Mouse (Mus musculus) forebrain, embryonic 15.5 days (tissue): ENCODE data around the gene Kpna1. TPM values are rescaled to one million over a fixed set of nuclear protein-coding genes. Genes with fewer than 3 reads are reported as not detected.
"Not testable (repeated sequence)": the region's sequence is repeated elsewhere in the genome, so short reads cannot be mapped to it uniquely, and the experiment has no call there.

Source experiments
- ATAC-seq: fragments of 200-750 bp; cut with Nextera tagmentation; replicated peaks from 2 replicates; pipeline ENCODE4 v1.8.0; 2017; ENCODE audit warnings: mild to moderate bottlenecking, moderate TSS enrichment, moderate library complexity
- H3K27ac ChIP-seq: fragments of 300-500 bp; sonication (generic); replicated peaks from 2 replicates; pipeline ENCODE4 v1.5.1; 2015; ENCODE audit warnings: mild to moderate bottlenecking, inconsistent platforms
- H3K27me3 ChIP-seq: fragments of 300-500 bp; sonication (generic); 2 replicates; pipeline ENCODE4 v1.6.1; 2015; ENCODE audit warnings: inconsistent platforms
- H3K36me3 ChIP-seq: fragments of 300-500 bp; sonication (generic); 2 replicates; pipeline ENCODE4 v1.6.1; 2015; ENCODE audit warnings: mild to moderate bottlenecking, inconsistent platforms
- H3K4me1 ChIP-seq: fragments of 300-500 bp; sonication (generic); 2 replicates; pipeline ENCODE4 v1.6.1; 2015; ENCODE audit warnings: inconsistent platforms
- H3K4me2 ChIP-seq: fragments of 300-500 bp; sonication (generic); replicated peaks from 2 replicates; pipeline ENCODE4 v1.6.1; 2015; ENCODE audit warnings: mild to moderate bottlenecking, inconsistent platforms
- H3K4me3 ChIP-seq: fragments of 300-500 bp; sonication (generic); 2 replicates; pipeline ENCODE4 v1.5.1; 2015; ENCODE audit warnings: mild to moderate bottlenecking, inconsistent platforms
- H3K9ac ChIP-seq: fragments of 300-500 bp; sonication (generic); replicated peaks from 2 replicates; pipeline ENCODE4 v1.6.1; 2015; ENCODE audit warnings: mild to moderate bottlenecking, inconsistent platforms
- H3K9me3 ChIP-seq: fragments of 300-500 bp; sonication (generic); 2 replicates; pipeline ENCODE4 v1.6.1; 2016; ENCODE audit warnings: inconsistent platforms
- WGBS: fragments of 180-500 bp; shearing (Covaris S2); methylation state at CpG from one replicate; pipeline ENCODE4 v1.1.7; 2015; ENCODE audit warnings: mixed read lengths; 5-methylcytosine and 5-hydroxymethylcytosine counted together
- polyA plus RNA-seq: library from polyadenylated mRNA; unstranded; fragments of >200 nt; fragmentation: Nextera tagmentation; extraction: Ambion mirVana; gene quantifications from 2 replicates; pipeline ENCODE4 v1.2.1, GENCODE M21; 2015

Gene Kpna1
- polyA plus RNA-seq, 1 experiment from 2014 or later: 76.2 TPM

GRCm38 (mm10) chr16:36056416-36056815 is 77.9 kb downstream of the Kpna1 start:
- no peak overlapping the region for H3K4me2 ChIP-seq
- no peak overlapping the region for H3K9ac ChIP-seq
- WGBS: 85% methylated on average over 11 of the region's 11 CpGs
- no peak for ATAC-seq
- no peaks in the 10 kb centered on the region for H3K9me3 ChIP-seq
- H3K4me1 ChIP-seq: no peaks in the 10 kb centered on the region
- H3K27me3 ChIP-seq: no peaks in the 10 kb centered on the region
- no peaks in the 10 kb centered on the region for H3K36me3 ChIP-seq
- no peak overlapping the region for H3K27ac ChIP-seq
- no peak overlapping the region for H3K4me3 ChIP-seq

DNA sequence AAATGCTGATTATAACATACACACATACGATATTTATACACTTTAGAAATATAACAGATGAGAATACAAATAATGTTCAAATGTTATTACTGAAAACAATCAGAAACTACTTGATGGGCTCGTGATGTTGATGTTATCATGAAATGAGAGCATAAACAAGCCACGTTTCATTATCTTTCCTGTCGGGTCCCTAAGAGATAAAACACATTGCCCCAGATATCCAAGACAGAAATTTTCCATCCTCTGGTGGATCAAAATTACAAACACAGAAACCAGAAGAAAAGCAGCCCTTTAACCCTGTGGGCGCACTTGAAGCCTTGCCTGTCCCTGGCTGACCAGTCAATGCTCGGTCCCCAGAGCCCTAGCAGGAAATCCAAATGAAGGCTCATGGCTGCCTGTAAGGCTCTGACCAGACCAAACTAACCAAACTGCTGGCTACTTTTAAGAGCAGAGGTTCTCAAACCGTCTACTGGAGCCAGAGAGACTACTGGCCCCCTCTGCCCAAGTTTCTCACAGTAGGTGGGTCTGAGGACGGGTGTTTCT is 79.5 kb downstream of the Kpna1 start:
- no peak for ATAC-seq
- no peaks in the 10 kb centered on the region for H3K4me1 ChIP-seq
- no peaks in the 10 kb centered on the region for H3K9me3 ChIP-seq
- H3K4me2 ChIP-seq: no peak overlapping the region
- 91% methylated on average over 8 of the region's 8 CpGs for WGBS
- H3K27me3 ChIP-seq: no peaks in the 10 kb centered on the region
- no peak overlapping the region for H3K4me3 ChIP-seq
- no peaks in the 10 kb centered on the region for H3K36me3 ChIP-seq
- H3K9ac ChIP-seq: no peak overlapping the region
- H3K27ac ChIP-seq: no peak overlapping the region

- not testable (repeated sequence) for ATAC-seq, H3K9ac ChIP-seq, H3K9me3 ChIP-seq, H3K4me2 ChIP-seq, H3K27ac ChIP-seq, H3K4me3 ChIP-seq, H3K36me3 ChIP-seq, H3K4me1 ChIP-seq, H3K27me3 ChIP-seq
- WGBS: 93% methylated on average over 1 of the region's 1 CpGs
Measured at GRCm38 (mm10) chr16:36062534-36062933, 84.0 kb downstream of the Kpna1 start.

DNA sequence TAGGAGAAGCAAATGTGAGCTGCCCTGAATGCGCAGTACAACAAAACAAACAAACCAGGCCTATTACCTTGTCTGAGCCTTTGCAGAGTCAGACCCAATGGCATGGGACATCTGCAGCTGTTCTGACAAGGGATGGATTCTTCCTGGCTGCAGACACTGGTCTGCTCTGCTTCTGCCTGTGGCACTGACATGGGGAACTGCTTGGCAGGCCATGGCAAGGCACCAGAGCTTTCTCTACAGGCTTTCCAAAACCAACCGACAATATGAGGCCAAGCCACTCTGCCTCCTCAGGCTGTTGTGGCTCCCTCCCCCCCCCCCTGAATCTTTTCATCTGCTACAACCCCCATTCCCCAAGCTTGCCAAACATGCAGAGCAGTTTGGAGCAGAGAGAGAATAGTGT is 84.8 kb downstream of the Kpna1 start:
- 77% methylated on average over 2 of the region's 2 CpGs for WGBS
- Histone ChIP-seq H3K9ac (no peak overlapping the region), H3K4me3 (no peak overlapping the region), H3K4me1 (peaks cover 5% of the 10 kb centered on the region), H3K27ac (no peak overlapping the region), H3K4me2 (no peak overlapping the region), H3K27me3 (no peaks in the 10 kb centered on the region), H3K36me3 (no peaks in the 10 kb centered on the region), H3K9me3 (no peaks in the 10 kb centered on the region)
- no peak for ATAC-seq

- no peaks in the 10 kb centered on the region for H3K36me3 ChIP-seq
- H3K27ac ChIP-seq: no peak overlapping the region
- 86% methylated on average over 5 of the region's 5 CpGs for WGBS
- no peaks in the 10 kb centered on the region for H3K9me3 ChIP-seq
- no peak overlapping the region for H3K4me3 ChIP-seq
- no peaks in the 10 kb centered on the region for H3K27me3 ChIP-seq
- peaks cover 19% of the 10 kb centered on the region for H3K4me1 ChIP-seq
- ATAC-seq: no peak
- H3K4me2 ChIP-seq: no peak overlapping the region
- H3K9ac ChIP-seq: no peak overlapping the region
Measured at GRCm38 (mm10) chr16:36064904-36065303, 86.4 kb downstream of the Kpna1 start.

GRCm38 (mm10) chr16:36067694-36068093 is 89.1 kb downstream of the Kpna1 start:
- no peak overlapping the region for H3K9ac ChIP-seq
- WGBS: 68% methylated on average over 2 of the region's 2 CpGs
- no peaks in the 10 kb centered on the region for H3K9me3 ChIP-seq
- H3K27ac ChIP-seq: no peak overlapping the region
- no peaks in the 10 kb centered on the region for H3K36me3 ChIP-seq
- H3K4me1 ChIP-seq: peaks cover 32% of the 10 kb centered on the region
- ATAC-seq: no peak
- H3K4me3 ChIP-seq: no peak overlapping the region
- no peaks in the 10 kb centered on the region for H3K27me3 ChIP-seq
- H3K4me2 ChIP-seq: no peak overlapping the region

DNA sequence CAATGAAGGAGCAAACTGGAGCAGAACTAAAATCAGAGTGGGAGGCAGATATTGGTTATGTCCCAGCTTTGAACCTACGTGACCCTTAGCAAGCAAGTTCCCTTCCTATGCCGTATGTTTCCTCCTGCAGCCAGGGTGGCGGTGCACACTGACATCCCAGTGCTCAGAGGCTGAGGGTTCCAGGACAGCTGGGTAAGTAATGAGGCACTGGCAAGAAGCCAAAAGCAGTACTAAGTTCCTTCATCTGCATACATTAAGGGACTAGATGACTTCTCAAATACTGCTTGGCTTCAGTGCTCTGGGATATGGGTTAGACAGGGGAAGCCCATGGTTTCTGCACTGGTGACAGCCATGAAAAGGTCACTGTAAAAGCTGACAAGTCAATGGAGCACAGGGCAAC is 89.8 kb downstream of the Kpna1 start:
- H3K4me1 ChIP-seq: peaks cover 32% of the 10 kb centered on the region
- no peak overlapping the region for H3K4me2 ChIP-seq

GRCm38 (mm10) chr16:36069819-36070575 is 91.4 kb downstream of the Kpna1 start:
- H3K9ac ChIP-seq: 0 out of 2 replicates have a peak overlapping the region, but pooled peaks have one; percentile 84
- no peaks in the 10 kb centered on the region for H3K36me3 ChIP-seq
- 34% methylated on average over 9 of the region's 9 CpGs for WGBS
- H3K9me3 ChIP-seq: no peaks in the 10 kb centered on the region
- peak overlapping the region; percentile 80 for H3K4me2 ChIP-seq
- H3K27me3 ChIP-seq: no peaks in the 10 kb centered on the region
- H3K4me1 ChIP-seq: peaks cover 32% of the 10 kb centered on the region
- peak overlapping the region; percentile 63 for H3K4me3 ChIP-seq
- no peak overlapping the region for H3K27ac ChIP-seq
- no peak for ATAC-seq

More for the DNA sequence above, 89.8 kb downstream of the Kpna1 start:
- H3K9ac ChIP-seq: no peak overlapping the region
- no peaks in the 10 kb centered on the region for H3K9me3 ChIP-seq
- 42% methylated on average over 3 of the region's 3 CpGs for WGBS
- no peak for ATAC-seq
- H3K27ac ChIP-seq: no peak overlapping the region
- no peak overlapping the region for H3K4me3 ChIP-seq
- no peaks in the 10 kb centered on the region for H3K36me3 ChIP-seq
- H3K27me3 ChIP-seq: no peaks in the 10 kb centered on the region

GRCm38 (mm10) chr16:36071071-36071449 is 92.5 kb downstream of the Kpna1 start:
- peak overlapping the region; percentile 99 for H3K27ac ChIP-seq
- no peaks in the 10 kb centered on the region for H3K36me3 ChIP-seq
- peak overlapping the region; percentile 63 for H3K4me3 ChIP-seq
- peaks cover 32% of the 10 kb centered on the region for H3K4me1 ChIP-seq
- no peaks in the 10 kb centered on the region for H3K9me3 ChIP-seq
- WGBS: 0% methylated on average over 16 of the region's 16 CpGs
- no peak for ATAC-seq
- no peaks in the 10 kb centered on the region for H3K27me3 ChIP-seq
- H3K4me2 ChIP-seq: peak overlapping the region; percentile 80
- H3K9ac ChIP-seq: peak overlapping the region; percentile 84

DNA sequence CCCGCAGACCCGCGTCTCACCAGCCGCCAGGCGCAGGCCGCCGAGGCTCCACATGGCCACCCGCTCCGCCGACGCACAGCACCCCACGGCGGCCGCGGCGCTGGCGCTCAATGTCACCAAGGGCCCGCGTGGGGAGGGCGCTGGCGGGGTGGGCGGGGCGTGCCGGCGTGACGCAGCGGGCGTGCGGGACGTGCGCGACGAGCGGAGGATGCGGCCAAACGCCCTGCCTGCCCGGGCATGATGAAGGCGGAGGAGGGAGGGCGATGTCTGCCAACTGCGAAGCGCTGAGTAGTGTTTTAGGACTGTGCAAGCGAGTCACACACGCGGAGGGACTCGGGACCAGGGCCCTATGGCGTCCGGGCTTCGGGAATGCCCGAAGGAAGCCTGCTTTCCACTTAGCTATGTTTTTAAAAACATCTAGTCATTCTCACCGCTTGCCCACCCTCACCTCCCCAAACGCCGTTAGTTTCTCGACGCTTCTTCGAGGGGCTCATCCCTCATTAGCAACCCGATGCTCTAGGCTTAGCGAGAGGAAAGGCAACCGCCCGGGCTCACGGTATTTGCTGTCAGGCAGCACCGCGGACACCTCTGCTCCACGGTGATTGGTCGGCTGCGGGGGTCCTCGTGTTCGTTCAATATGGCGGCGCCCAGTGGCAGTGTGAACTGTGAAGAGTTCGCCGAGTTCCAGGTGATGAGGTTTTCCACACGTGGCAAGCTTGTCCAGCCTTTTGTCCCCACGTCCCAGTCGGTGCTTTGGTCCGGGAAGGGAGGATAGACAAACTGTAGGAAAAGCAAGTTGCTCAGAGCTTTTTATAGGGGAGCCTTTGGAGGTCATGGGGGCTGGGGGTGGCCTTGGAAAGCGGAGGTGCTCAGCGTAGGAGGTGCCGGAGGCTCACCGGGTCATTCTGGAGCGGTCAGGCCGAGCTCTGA is 93.2 kb downstream of the Kpna1 start, which contains the start of the genes Fam162a and Ccdc58:
TSS of gene Fam162a (minus strand) at position 145 of the 930 bp plus-strand sequence.
TSS of gene Ccdc58 (plus strand) at position 236 of the 930 bp plus-strand sequence.
- Histone ChIP-seq H3K27me3 (no peaks in the 10 kb centered on the region), H3K9ac (peak within 1 kb of the TSS; percentile 84), H3K4me1 (peaks cover 32% of the 10 kb centered on the region), H3K36me3 (no peaks in the 10 kb centered on the region), H3K27ac (peak within 1 kb of the TSS; percentile 99), H3K4me3 (peak within 1 kb of the TSS; percentile 63), H3K4me2 (peak within 1 kb of the TSS; percentile 80), H3K9me3 (no peaks in the 10 kb centered on the region)
- under 1% methylated on average over 80 of the region's 81 CpGs for WGBS
- ATAC-seq: peak; percentile 97

DNA sequence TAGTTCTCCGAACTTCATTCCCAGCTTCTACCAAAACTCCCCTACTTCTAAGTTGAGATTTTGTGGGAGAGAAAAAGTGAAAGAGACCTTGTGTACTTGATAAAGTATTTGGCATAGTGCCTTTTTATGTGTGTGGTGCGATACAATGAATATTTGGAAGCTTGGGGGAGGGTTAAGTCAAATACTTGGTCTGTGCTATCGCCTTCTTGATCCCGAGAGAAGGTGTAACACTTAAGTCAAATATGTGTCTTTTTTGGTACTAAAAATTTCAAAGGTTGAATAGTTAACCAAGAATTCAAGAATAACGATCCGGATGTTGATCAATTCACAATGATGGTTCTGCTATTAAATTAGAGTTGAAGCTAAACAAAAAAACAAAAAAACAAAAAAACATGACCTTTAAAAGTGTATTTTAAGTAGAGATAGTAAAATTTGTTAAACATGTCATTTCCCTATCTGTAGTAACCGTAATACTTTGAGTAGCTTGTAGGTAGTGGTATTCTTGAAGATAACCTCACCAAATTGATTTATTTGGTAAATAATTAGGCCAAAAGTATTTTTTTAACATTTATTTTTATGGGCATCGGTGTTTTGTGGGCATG is 94.0 kb downstream of the Kpna1 start:
- no peak for ATAC-seq

More for the DNA sequence above, 94.0 kb downstream of the Kpna1 start:
- Histone ChIP-seq H3K4me2 (peak overlapping the region; percentile 80), H3K27me3 (no peaks in the 10 kb centered on the region), H3K4me1 (peaks cover 32% of the 10 kb centered on the region), H3K27ac (peak overlapping the region; percentile 99), H3K9ac (peak overlapping the region; percentile 84), H3K4me3 (peak overlapping the region; percentile 63), H3K9me3 (no peaks in the 10 kb centered on the region), H3K36me3 (no peaks in the 10 kb centered on the region)
- WGBS: 31% methylated on average over 8 of the region's 8 CpGs
